Mouse (Mus musculus) limb, embryonic 14.5 days (tissue): Measurements from ENCODE around the gene Ache. TPM values are rescaled to one million over a fixed set of nuclear protein-coding genes. Genes with fewer than 3 reads are reported as not detected.

Source experiments
- ATAC-seq: fragments of 200-750 bp; cut with Nextera tagmentation; 2 replicates; pipeline ENCODE4 v1.8.0; 2017; ENCODE audit warnings: low read depth, moderate number of reproducible peaks, moderate TSS enrichment; ENCODE audit not compliant: low FRiP score
- DNase-seq: peaks from one replicate; pipeline ENCODE4 v3.0.0-alpha.2; 2015; ENCODE audit warnings: low spot score
- H3K27ac ChIP-seq: fragments of 300-500 bp; sonication (generic); replicated peaks from 2 replicates; pipeline ENCODE4 v1.5.1; 2014; ENCODE audit warnings: low read depth, mild to moderate bottlenecking, low read length, moderate library complexity, mixed read lengths
- H3K27me3 ChIP-seq: fragments of 300-500 bp; sonication (generic); 2 replicates; pipeline ENCODE4 v1.6.1; 2014; ENCODE audit warnings: low read length, mixed read lengths; ENCODE audit not compliant: control insufficient read depth, insufficient read depth
- H3K36me3 ChIP-seq: fragments of 300-500 bp; sonication (generic); 2 replicates; pipeline ENCODE4 v1.6.1; 2014; ENCODE audit warnings: mild to moderate bottlenecking, low read length, moderate library complexity, mixed read lengths; ENCODE audit not compliant: control insufficient read depth, insufficient read depth
- H3K4me1 ChIP-seq: fragments of 300-500 bp; sonication (generic); 2 replicates; pipeline ENCODE4 v1.6.1; 2014; ENCODE audit warnings: antibody characterized with exemption, low read length, mixed read lengths; ENCODE audit not compliant: control insufficient read depth, insufficient read depth
- H3K4me2 ChIP-seq: fragments of 300-500 bp; sonication (generic); replicated peaks from 2 replicates; pipeline ENCODE4 v1.6.1; 2014; ENCODE audit warnings: low read depth, mild to moderate bottlenecking, low read length, moderate library complexity; ENCODE audit not compliant: severe bottlenecking
- H3K4me3 ChIP-seq: fragments of 300-500 bp; sonication (generic); replicated peaks from 2 replicates; pipeline ENCODE4 v1.5.1; 2014; ENCODE audit warnings: low read length
- H3K9ac ChIP-seq: fragments of 300-500 bp; sonication (generic); 2 replicates; pipeline ENCODE4 v1.6.1; 2014; ENCODE audit warnings: mild to moderate bottlenecking, low read depth, low read length, moderate library complexity; ENCODE audit not compliant: severe bottlenecking
- H3K9me3 ChIP-seq: fragments of 300-500 bp; sonication (generic); 2 replicates; pipeline ENCODE4 v1.6.1; 2016; ENCODE audit warnings: low read length; ENCODE audit not compliant: control insufficient read depth
- POLR2A ChIP-seq: fragments of 200-500 bp; IDR thresholded peaks from 2 replicates; pipeline ENCODE4 v1.8.0; 2012; ENCODE audit warnings: inconsistent platforms, mild to moderate bottlenecking, moderate library complexity, borderline replicate concordance; ENCODE audit not compliant: insufficient read depth, insufficient read length; ENCODE audit errors: extremely low read depth
- WGBS: fragments of 180-500 bp; shearing (Covaris S2); extraction: QIAGEN DNeasy Blood & Tissue Kit; methylation state at CpG from one replicate; pipeline ENCODE4 v1.1.7; 2014; 5-methylcytosine and 5-hydroxymethylcytosine counted together
- polyA plus RNA-seq, 2 experiments: library from polyadenylated mRNA; depleted of rRNA in 1 of 2; stranded (reverse) in 1 of 2; unstranded in 1 of 2; fragments of >200 nt; fragmentation: Nextera tagmentation in 1 of 2; extraction: Ambion mirVana in 1 of 2; gene quantifications; 2 replicates each; pipeline versions ENCODE4 v1.2.1 to v1.2.3; 2012 to 2014

Gene Ache
- polyA plus RNA-seq, 2 experiments: 21.8 TPM

GRCm38 (mm10) chr5:137330910-137331309 lies 43.6 kb downstream of the Ache start:
- WGBS: 90% methylated on average over 7 of the region's 7 CpGs

DNA sequence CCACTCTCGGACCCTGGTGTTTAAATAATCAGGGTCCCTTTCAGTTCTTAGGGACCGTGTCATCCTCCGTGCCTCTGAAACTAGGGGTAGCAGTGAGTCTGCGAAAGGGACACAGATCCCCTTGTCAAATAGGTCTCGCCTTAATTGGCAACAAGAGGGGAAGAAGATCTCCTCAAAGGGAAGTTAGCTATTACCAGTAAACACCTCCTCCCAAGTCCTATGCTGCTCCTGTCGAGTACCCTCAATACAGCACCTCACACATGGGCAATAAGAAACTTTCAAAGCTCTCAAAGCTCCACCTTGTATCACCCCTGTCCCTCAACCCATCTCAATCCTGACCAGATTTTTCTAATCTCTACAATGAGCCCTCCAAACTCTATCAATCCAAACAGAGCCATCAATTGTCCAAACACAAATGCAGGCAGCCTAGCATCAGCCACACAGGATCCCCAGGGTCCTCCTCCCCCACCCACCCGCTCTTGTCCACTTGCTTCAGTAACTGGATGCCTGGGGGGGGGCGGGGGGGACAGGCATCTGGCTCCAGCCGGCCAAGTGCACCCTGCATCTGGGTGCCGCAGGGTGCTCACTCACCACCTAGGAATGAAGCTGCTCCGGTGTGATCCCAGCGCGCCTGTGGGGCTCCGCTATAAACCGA lies 45.7 kb downstream of the Ache start:
- DNase-seq: no peak
- no peak for TF ChIP-seq POLR2A
- no peaks in the 10 kb centered on the region for H3K9me3 ChIP-seq
- peak overlapping the region; percentile 95 for H3K4me2 ChIP-seq
- ATAC-seq: peak; percentile 17; the same call in 1 of the 2 replicates
- no peaks in the 10 kb centered on the region for H3K27me3 ChIP-seq
- H3K36me3 ChIP-seq: 0 out of 2 replicates have a peak, but pooled peaks cover 6% of the 10 kb centered on the region
- peaks cover 4% of the 10 kb centered on the region; the same call in 1 of the 2 replicates for H3K4me1 ChIP-seq
- H3K27ac ChIP-seq: no peak overlapping the region; the same call in 1 of the 2 replicates
- 15% methylated on average over 15 of the region's 15 CpGs for WGBS
- peak overlapping the region; percentile 74 for H3K9ac ChIP-seq
- H3K4me3 ChIP-seq: peak overlapping the region; percentile 67

More at GRCm38 (mm10) chr5:137330910-137331309, 43.6 kb downstream of the Ache start:
- Histone ChIP-seq H3K9me3 (no peaks in the 10 kb centered on the region), H3K4me1 (no peaks in the 10 kb centered on the region), H3K36me3 (peaks cover 14% of the 10 kb centered on the region), H3K27ac (no peak overlapping the region), H3K4me2 (no peak overlapping the region), H3K27me3 (no peaks in the 10 kb centered on the region), H3K4me3 (no peak overlapping the region), H3K9ac (no peak overlapping the region)
- ATAC-seq (no peak), DNase-seq (no peak)
- TF ChIP-seq POLR2A: no peak

- Histone ChIP-seq H3K27ac (no peak within 1 kb of the TSS; the same call in 1 of the 2 replicates), H3K9ac (peak within 1 kb of the TSS; percentile 74), H3K36me3 (0 out of 2 replicates have a peak, but pooled peaks cover 3% of the 10 kb centered on the region), H3K9me3 (no peaks in the 10 kb centered on the region), H3K27me3 (no peaks in the 10 kb centered on the region), H3K4me1 (peaks cover 5% of the 10 kb centered on the region), H3K4me2 (peak within 1 kb of the TSS; percentile 95), H3K4me3 (peak within 1 kb of the TSS; percentile 67)
- DNase-seq (peak; percentile 96), ATAC-seq (peak; percentile 90)
- 3% methylated on average over 32 of the region's 44 CpGs for WGBS
- no peak for TF ChIP-seq POLR2A
Observed at GRCm38 (mm10) chr5:137333512-137334174, 46.3 kb downstream of the Ache start, which contains the start of gene Slc12a9. Slc12a9 (minus strand) TSS chr5:137333597.

DNA sequence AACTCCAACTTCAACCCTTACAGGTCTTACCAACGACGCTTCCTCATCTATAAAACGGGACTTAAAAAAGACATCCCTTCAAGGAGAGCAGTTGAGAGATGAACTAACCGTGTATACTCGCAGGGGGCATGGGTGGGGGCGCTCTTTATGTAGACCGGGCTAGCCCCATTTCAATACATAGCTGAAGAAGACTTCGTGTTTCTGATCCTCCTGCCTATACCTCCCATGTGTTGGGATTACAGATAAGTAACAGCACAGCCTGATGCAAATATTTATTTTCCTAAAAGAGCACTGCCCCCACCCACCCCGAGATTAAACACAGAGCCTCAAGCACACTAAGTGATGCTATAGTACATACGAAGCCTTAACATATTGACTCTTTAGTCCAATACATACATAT lies 47.0 kb downstream of the Ache start:
- no peaks in the 10 kb centered on the region for H3K27me3 ChIP-seq
- 0 out of 2 replicates have a peak, but pooled peaks cover 3% of the 10 kb centered on the region for H3K36me3 ChIP-seq
- no peak for DNase-seq
- H3K4me2 ChIP-seq: no peak overlapping the region
- H3K27ac ChIP-seq: no peak overlapping the region
- H3K4me1 ChIP-seq: peaks cover 12% of the 10 kb centered on the region
- H3K4me3 ChIP-seq: no peak overlapping the region; the same call in 1 of the 2 replicates
- no peak overlapping the region for H3K9ac ChIP-seq
- TF ChIP-seq POLR2A: no peak
- 58% methylated on average over 10 of the region's 10 CpGs for WGBS
- no peak for ATAC-seq
- H3K9me3 ChIP-seq: no peaks in the 10 kb centered on the region

- ATAC-seq: no peak
- Histone ChIP-seq H3K4me1 (peaks cover 16% of the 10 kb centered on the region), H3K4me3 (no peak overlapping the region), H3K36me3 (no peaks in the 10 kb centered on the region), H3K9me3 (no peaks in the 10 kb centered on the region), H3K27me3 (no peaks in the 10 kb centered on the region), H3K9ac (no peak overlapping the region), H3K27ac (no peak overlapping the region), H3K4me2 (no peak overlapping the region)
- no peak for DNase-seq
- 66% methylated on average over 6 of the region's 6 CpGs for WGBS
- no peak for TF ChIP-seq POLR2A
Observed at GRCm38 (mm10) chr5:137335066-137335465, 47.7 kb downstream of the Ache start.
